Mouse (Mus musculus): ENCODE measurements around the gene Lif. TPM values are rescaled to one million over a fixed set of nuclear protein-coding genes. Genes with fewer than 3 reads are reported as not detected.

Gene Lif
- polyA plus RNA-seq, 1 experiment, result 12.1 TPM

DNA sequence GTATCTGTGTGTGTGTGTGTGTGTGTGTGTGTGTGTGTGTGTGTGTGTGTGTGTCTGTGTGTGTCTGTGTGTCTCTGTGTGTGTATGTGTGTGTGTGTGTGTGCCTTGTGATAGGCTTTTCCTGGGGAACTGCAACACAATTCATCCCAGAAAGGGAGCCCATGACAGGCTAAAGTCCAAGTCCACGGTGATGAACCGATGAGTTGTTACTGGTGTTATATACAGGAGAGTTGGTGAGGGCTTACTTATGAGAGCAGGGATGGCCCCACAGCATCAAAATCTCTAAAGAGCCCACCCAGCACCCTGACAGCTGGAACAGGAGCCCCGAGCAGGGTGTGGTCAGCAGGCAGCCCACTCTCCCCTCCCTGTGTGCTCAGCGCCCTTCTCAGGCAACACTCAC is 16.2 kb upstream of the Lif start:
- no peak for TF ChIP-seq POLR2A (IDR thresholded peaks at IDR 0.05; ENCODE audit: insufficient read depth, low read length)
- TF ChIP-seq EP300 (IDR thresholded peaks at IDR 0.05; ENCODE audit: insufficient read depth, low read depth, low read length), result no peak
- no peak for TF ChIP-seq CTCF (IDR thresholded peaks at IDR 0.05; ENCODE audit: low read depth, low read length)
- H3K9me3 ChIP-seq (replicated peaks; ENCODE audit: control insufficient read depth, insufficient read depth, low read length, poor library complexity, severe bottlenecking), result no peaks in the 10 kb centered on the region
- H3K4me3 ChIP-seq (ENCODE audit: low read depth, low read length), result no peak overlapping the region
- peaks cover 9% of the 10 kb centered on the region for H3K4me1 ChIP-seq (ENCODE audit: control insufficient read depth, insufficient read depth, low read length)
- H3K27ac ChIP-seq (ENCODE audit: insufficient read depth, low read length), result no peak overlapping the region
- no peaks in the 10 kb centered on the region for H3K36me3 ChIP-seq (ENCODE audit: control insufficient read depth, insufficient read depth, low read length, poor library complexity, severe bottlenecking)
- peak overlapping the region; percentile 27; the same call in 1 of the 2 replicates for H3K9ac ChIP-seq (ENCODE audit: low read depth, poor library complexity, severe bottlenecking)
- H3K27me3 ChIP-seq (ENCODE audit: control insufficient read depth, insufficient read depth, low read length, poor library complexity, severe bottlenecking), result no peaks in the 10 kb centered on the region

DNA sequence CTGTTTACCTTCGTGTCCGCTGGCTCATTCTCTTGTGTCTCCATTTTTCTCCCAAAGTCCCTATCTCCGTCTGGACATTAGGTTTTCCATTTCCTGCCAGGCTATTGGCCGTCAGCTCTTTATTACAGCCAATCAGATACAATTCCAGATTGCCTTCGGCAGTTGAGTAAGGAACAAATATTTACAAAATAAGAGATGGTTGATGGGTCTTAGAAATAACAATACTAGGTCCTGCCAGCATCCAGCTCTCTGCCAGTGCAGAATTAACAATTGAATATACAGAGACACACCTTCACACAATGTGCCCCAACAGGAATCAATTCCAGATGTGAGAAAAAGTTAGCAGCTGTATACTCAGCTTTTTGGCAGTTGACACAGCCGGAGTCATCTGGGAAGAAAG is 11.2 kb upstream of the Lif start:
- peak overlapping the region; percentile 89 for H3K27ac ChIP-seq (ENCODE audit: insufficient read depth, low read length)
- TF ChIP-seq EP300 (IDR thresholded peaks at IDR 0.05; ENCODE audit: insufficient read depth, low read depth, low read length) (0 out of 2 replicates have a peak, but pooled peaks have one; percentile 11), CTCF (IDR thresholded peaks at IDR 0.05; ENCODE audit: low read depth, low read length) (no peak)
- peak overlapping the region; percentile 32 for H3K4me3 ChIP-seq (ENCODE audit: low read depth, low read length)
- peaks cover 9% of the 10 kb centered on the region for H3K4me1 ChIP-seq (ENCODE audit: control insufficient read depth, insufficient read depth, low read length)
- no peaks in the 10 kb centered on the region; the same call in 1 of the 2 replicates for H3K9me3 ChIP-seq (replicated peaks; ENCODE audit: control insufficient read depth, insufficient read depth, low read length, poor library complexity, severe bottlenecking)
- H3K36me3 ChIP-seq (ENCODE audit: control insufficient read depth, insufficient read depth, low read length, poor library complexity, severe bottlenecking), result no peaks in the 10 kb centered on the region
- H3K27me3 ChIP-seq (ENCODE audit: control insufficient read depth, insufficient read depth, low read length, poor library complexity, severe bottlenecking), result no peaks in the 10 kb centered on the region
- peak overlapping the region; percentile 48 for H3K9ac ChIP-seq (ENCODE audit: low read depth, poor library complexity, severe bottlenecking)

- H3K4me1 ChIP-seq (ENCODE audit: control insufficient read depth, insufficient read depth, low read length), result peaks cover 9% of the 10 kb centered on the region
- H3K4me3 ChIP-seq (ENCODE audit: low read depth, low read length), result no peak overlapping the region
- H3K9ac ChIP-seq (ENCODE audit: low read depth, poor library complexity, severe bottlenecking), result peak overlapping the region; percentile 52; the same call in 1 of the 2 replicates
- H3K27me3 ChIP-seq (ENCODE audit: control insufficient read depth, insufficient read depth, low read length, poor library complexity, severe bottlenecking), result no peaks in the 10 kb centered on the region
- no peaks in the 10 kb centered on the region for H3K36me3 ChIP-seq (ENCODE audit: control insufficient read depth, insufficient read depth, low read length, poor library complexity, severe bottlenecking)
- H3K27ac ChIP-seq (ENCODE audit: insufficient read depth, low read length), result peak overlapping the region; percentile 86
- no peaks in the 10 kb centered on the region; the same call in 1 of the 2 replicates for H3K9me3 ChIP-seq (replicated peaks; ENCODE audit: control insufficient read depth, insufficient read depth, low read length, poor library complexity, severe bottlenecking)
- TF ChIP-seq EP300 (IDR thresholded peaks at IDR 0.05; ENCODE audit: insufficient read depth, low read depth, low read length) (no peak), POLR2A (IDR thresholded peaks at IDR 0.05; ENCODE audit: insufficient read depth, low read length) (no peak), CTCF (IDR thresholded peaks at IDR 0.05; ENCODE audit: low read depth, low read length) (no peak)
These were observed 10.7 kb upstream of the Lif start for GRCm38 (mm10) chr11:4246623-4247022.

DNA sequence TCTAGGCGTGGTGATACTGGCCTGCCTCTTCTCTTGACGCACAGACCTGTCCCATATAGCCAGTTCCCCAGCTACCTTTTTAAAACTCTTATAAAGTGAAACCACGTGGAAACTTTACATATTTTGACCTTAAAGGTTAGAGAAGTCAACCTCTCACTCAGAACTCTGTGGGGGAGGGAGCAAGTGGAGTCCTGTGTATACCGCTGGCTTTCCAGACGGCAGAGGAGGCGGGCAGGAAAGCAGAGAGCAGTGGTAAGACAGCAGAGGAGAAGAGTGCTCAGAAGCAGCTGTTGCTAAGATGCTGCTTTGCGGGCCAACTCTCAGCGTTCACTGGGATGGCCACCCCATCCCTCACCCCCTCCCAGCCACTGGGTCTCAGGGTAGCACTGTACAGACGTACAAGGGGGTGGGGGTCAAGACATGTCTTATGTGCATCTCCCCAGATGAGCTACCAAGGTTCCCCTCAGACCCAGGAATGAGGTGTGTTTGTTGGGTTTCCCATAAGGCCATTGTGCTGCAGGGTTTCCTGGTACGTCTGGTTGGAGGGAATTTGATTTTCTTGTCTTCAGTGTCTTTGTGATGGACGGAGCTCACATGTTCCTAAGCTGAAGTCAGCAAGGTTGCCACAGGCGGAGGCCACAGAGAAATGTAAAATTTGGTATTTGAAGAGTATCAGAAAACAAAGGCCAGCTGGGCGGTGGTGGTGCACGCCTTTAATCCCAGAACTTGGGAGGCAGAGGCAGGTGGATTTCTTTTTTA is 10.0 kb upstream of the Lif start:
- Histone ChIP-seq H3K27me3 (ENCODE audit: control insufficient read depth, insufficient read depth, low read length, poor library complexity, severe bottlenecking) (no peaks in the 10 kb centered on the region), H3K27ac (ENCODE audit: insufficient read depth, low read length) (peak overlapping the region; percentile 76), H3K36me3 (ENCODE audit: control insufficient read depth, insufficient read depth, low read length, poor library complexity, severe bottlenecking) (no peaks in the 10 kb centered on the region), H3K4me3 (ENCODE audit: low read depth, low read length) (no peak overlapping the region), H3K4me1 (ENCODE audit: control insufficient read depth, insufficient read depth, low read length) (peaks cover 12% of the 10 kb centered on the region), H3K9ac (ENCODE audit: low read depth, poor library complexity, severe bottlenecking) (0 out of 2 replicates have a peak overlapping the region, but pooled peaks have one; percentile 16), H3K9me3 (replicated peaks; ENCODE audit: control insufficient read depth, insufficient read depth, low read length, poor library complexity, severe bottlenecking) (no peaks in the 10 kb centered on the region; the same call in 1 of the 2 replicates)
- TF ChIP-seq CTCF (IDR thresholded peaks at IDR 0.05; ENCODE audit: low read depth, low read length), result no peak
- peak; percentile 33; the same call in 1 of the 2 replicates for TF ChIP-seq EP300 (IDR thresholded peaks at IDR 0.05; ENCODE audit: insufficient read depth, low read depth, low read length)
- no peak for TF ChIP-seq POLR2A (IDR thresholded peaks at IDR 0.05; ENCODE audit: insufficient read depth, low read length)

DNA sequence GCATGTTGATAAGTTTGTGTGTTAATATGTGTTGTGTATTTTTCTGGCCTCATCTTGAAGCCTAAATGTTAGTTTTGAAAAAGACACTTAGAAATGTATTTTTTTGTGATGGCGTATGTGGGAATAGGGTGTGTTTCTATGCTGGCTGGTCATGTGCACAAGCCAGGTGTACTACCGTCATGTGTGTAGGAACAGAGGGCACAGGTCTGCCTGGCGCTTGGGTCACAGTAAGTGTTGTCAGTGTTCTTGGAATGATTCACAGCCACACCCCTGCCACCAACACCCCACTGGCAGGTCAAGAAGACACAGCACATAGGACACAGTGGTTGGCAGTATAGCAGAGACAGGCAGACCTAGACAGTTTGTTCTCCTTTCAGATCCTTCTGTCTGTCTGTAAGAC is 8.2 kb upstream of the Lif start:
- H3K9me3 ChIP-seq (replicated peaks; ENCODE audit: control insufficient read depth, insufficient read depth, low read length, poor library complexity, severe bottlenecking), result no peaks in the 10 kb centered on the region; the same call in 1 of the 2 replicates
- H3K9ac ChIP-seq (ENCODE audit: low read depth, poor library complexity, severe bottlenecking), result no peak overlapping the region
- TF ChIP-seq POLR2A (IDR thresholded peaks at IDR 0.05; ENCODE audit: insufficient read depth, low read length) (no peak), EP300 (IDR thresholded peaks at IDR 0.05; ENCODE audit: insufficient read depth, low read depth, low read length) (no peak), CTCF (IDR thresholded peaks at IDR 0.05; ENCODE audit: low read depth, low read length) (no peak)
- peaks cover 12% of the 10 kb centered on the region for H3K4me1 ChIP-seq (ENCODE audit: control insufficient read depth, insufficient read depth, low read length)
- no peak overlapping the region for H3K27ac ChIP-seq (ENCODE audit: insufficient read depth, low read length)
- H3K4me3 ChIP-seq (ENCODE audit: low read depth, low read length), result no peak overlapping the region
- H3K27me3 ChIP-seq (ENCODE audit: control insufficient read depth, insufficient read depth, low read length, poor library complexity, severe bottlenecking), result no peaks in the 10 kb centered on the region
- H3K36me3 ChIP-seq (ENCODE audit: control insufficient read depth, insufficient read depth, low read length, poor library complexity, severe bottlenecking), result no peaks in the 10 kb centered on the region

DNA sequence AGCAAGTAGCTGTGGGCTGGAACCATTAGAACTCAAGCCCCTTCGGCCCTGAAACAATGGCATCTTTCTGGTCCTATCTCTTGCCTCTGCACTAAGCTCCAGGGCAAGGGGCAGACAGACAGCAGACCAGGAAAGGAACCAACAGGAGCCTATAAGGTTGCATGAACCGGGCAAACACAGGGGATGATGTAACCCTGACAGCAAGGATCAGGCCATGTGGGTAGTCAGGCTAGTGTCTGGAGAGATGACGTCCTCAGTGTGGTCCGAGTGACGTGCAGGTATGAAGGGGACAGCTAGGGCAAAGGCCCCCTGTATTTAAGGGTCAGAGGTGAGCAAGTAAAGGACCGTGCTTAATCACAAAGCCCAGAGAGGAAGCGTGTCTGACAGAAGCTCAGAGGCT is 7.1 kb upstream of the Lif start:
- Histone ChIP-seq H3K9ac (ENCODE audit: low read depth, poor library complexity, severe bottlenecking) (no peak overlapping the region), H3K36me3 (ENCODE audit: control insufficient read depth, insufficient read depth, low read length, poor library complexity, severe bottlenecking) (no peaks in the 10 kb centered on the region), H3K27ac (ENCODE audit: insufficient read depth, low read length) (no peak overlapping the region), H3K9me3 (replicated peaks; ENCODE audit: control insufficient read depth, insufficient read depth, low read length, poor library complexity, severe bottlenecking) (no peaks in the 10 kb centered on the region; the same call in 1 of the 2 replicates), H3K27me3 (ENCODE audit: control insufficient read depth, insufficient read depth, low read length, poor library complexity, severe bottlenecking) (no peaks in the 10 kb centered on the region), H3K4me1 (ENCODE audit: control insufficient read depth, insufficient read depth, low read length) (peaks cover 12% of the 10 kb centered on the region), H3K4me3 (ENCODE audit: low read depth, low read length) (no peak overlapping the region)
- TF ChIP-seq CTCF (IDR thresholded peaks at IDR 0.05; ENCODE audit: low read depth, low read length) (no peak), POLR2A (IDR thresholded peaks at IDR 0.05; ENCODE audit: insufficient read depth, low read length) (no peak), EP300 (IDR thresholded peaks at IDR 0.05; ENCODE audit: insufficient read depth, low read depth, low read length) (no peak)

All from ES-Bruce4 (cell line).